Mouse (Mus musculus) stomach, embryonic 15.5 days (tissue): ENCODE results near the gene Exoc6. TPM values are rescaled to one million over a fixed set of nuclear protein-coding genes. Genes with fewer than 3 reads are reported as not detected.

Experiments
- ATAC-seq: fragments of 200-750 bp; cut with Nextera tagmentation; 2 replicates; pipeline ENCODE4 v1.8.0; 2017; ENCODE audit warnings: low read depth, moderate number of reproducible peaks, moderate TSS enrichment; ENCODE audit not compliant: insufficient read depth, low FRiP score
- H3K27ac ChIP-seq: fragments of 300-500 bp; sonication (generic); 2 replicates; pipeline ENCODE4 v1.5.1; 2015; ENCODE audit warnings: mild to moderate bottlenecking, inconsistent platforms
- H3K27me3 ChIP-seq: fragments of 300-500 bp; sonication (generic); replicated peaks from 2 replicates; pipeline ENCODE4 v1.6.1; 2015; ENCODE audit warnings: inconsistent platforms
- H3K36me3 ChIP-seq: fragments of 300-500 bp; sonication (generic); 2 replicates; pipeline ENCODE4 v1.6.1; 2015; ENCODE audit warnings: inconsistent platforms
- H3K4me1 ChIP-seq: fragments of 300-500 bp; sonication (generic); 2 replicates; pipeline ENCODE4 v1.6.1; 2015; ENCODE audit warnings: inconsistent platforms
- H3K4me2 ChIP-seq: fragments of 300-500 bp; sonication (generic); 2 replicates; pipeline ENCODE4 v1.6.1; 2015; ENCODE audit warnings: mild to moderate bottlenecking, inconsistent platforms
- H3K4me3 ChIP-seq: fragments of 300-500 bp; sonication (generic); replicated peaks from 2 replicates; pipeline ENCODE4 v1.5.1; 2015; ENCODE audit warnings: inconsistent platforms
- H3K9ac ChIP-seq: fragments of 300-500 bp; sonication (generic); 2 replicates; pipeline ENCODE4 v1.6.1; 2015; ENCODE audit warnings: inconsistent platforms
- H3K9me3 ChIP-seq: fragments of 300-500 bp; sonication (generic); 2 replicates; pipeline ENCODE4 v1.6.1; 2016; ENCODE audit warnings: inconsistent platforms
- WGBS: fragments of 180-500 bp; shearing (Covaris S2); methylation state at CpG from one replicate; pipeline ENCODE4 v1.1.7; 2015; 5-methylcytosine and 5-hydroxymethylcytosine counted together
- polyA plus RNA-seq: library from polyadenylated mRNA; unstranded; fragments of >200 nt; fragmentation: Nextera tagmentation; extraction: Ambion mirVana; gene quantifications from 2 replicates; pipeline ENCODE4 v1.2.1, GENCODE M21; 2015

The Exoc6 gene
- polyA plus RNA-seq, 1 experiment from 2014 or later = 14.9 TPM

DNA sequence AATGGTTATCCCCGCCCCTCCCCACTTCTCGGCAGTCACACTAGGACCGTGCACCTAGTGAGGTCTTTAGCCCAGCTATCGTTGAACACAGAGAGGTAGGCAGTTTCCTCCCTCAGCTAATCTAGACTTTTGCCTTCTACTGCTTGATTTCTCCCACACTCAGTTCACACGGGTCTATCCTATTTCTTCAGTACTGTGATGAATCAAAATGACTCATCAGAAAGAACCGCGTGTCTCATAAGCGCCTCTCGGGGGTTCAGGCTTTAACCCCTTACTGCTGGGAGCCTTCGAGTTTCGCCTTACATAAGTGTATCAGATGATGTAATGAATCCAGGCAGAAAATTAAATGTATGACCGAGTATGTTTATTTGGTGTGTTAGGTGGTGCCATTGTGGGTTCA lies 123.2 kb downstream of the Exoc6 start:
- no peak overlapping the region for H3K27ac ChIP-seq
- H3K9ac ChIP-seq = no peak overlapping the region
- H3K36me3 ChIP-seq = no peaks in the 10 kb centered on the region
- no peaks in the 10 kb centered on the region for H3K27me3 ChIP-seq
- no peak overlapping the region for H3K4me3 ChIP-seq
- no peaks in the 10 kb centered on the region for H3K9me3 ChIP-seq
- H3K4me1 ChIP-seq = no peaks in the 10 kb centered on the region
- 48% methylated on average over 12 of the region's 12 CpGs for WGBS
- no peak overlapping the region for H3K4me2 ChIP-seq
- no peak for ATAC-seq

DNA sequence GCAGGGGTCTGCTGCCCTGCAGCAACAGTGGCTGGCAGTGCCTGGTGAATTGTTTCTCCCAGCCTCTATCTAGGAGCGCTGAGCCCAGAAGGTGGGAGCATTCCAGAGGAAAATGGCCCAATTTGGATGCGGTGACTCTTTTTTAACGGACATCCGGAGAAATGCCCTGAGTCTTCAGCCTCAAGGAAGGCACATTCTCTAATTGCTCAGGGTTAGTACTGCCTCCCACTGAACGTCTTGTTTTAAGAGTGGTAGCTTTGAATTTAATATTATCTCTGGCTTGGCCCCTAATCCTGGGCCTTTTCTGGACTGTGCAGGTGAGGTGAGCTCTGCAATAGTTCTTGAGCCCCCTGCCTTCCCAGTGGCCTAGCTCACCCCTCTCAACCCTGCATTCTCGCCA lies 135.1 kb downstream of the Exoc6 start, which contains the start of gene Cyp26c1:
Cyp26c1 (plus strand) TSS at position 301 of the 400 bp plus-strand sequence.
- no peak within 1 kb of the TSS for H3K9ac ChIP-seq
- H3K27ac ChIP-seq = no peak within 1 kb of the TSS
- no peaks in the 10 kb centered on the region for H3K9me3 ChIP-seq
- H3K4me3 ChIP-seq = no peak within 1 kb of the TSS
- H3K4me1 ChIP-seq = peaks cover 15% of the 10 kb centered on the region
- WGBS = 30% methylated on average over 6 of the region's 6 CpGs
- H3K36me3 ChIP-seq = no peaks in the 10 kb centered on the region
- H3K27me3 ChIP-seq = peaks cover 67% of the 10 kb centered on the region
- H3K4me2 ChIP-seq = no peak within 1 kb of the TSS
- no peak for ATAC-seq

DNA sequence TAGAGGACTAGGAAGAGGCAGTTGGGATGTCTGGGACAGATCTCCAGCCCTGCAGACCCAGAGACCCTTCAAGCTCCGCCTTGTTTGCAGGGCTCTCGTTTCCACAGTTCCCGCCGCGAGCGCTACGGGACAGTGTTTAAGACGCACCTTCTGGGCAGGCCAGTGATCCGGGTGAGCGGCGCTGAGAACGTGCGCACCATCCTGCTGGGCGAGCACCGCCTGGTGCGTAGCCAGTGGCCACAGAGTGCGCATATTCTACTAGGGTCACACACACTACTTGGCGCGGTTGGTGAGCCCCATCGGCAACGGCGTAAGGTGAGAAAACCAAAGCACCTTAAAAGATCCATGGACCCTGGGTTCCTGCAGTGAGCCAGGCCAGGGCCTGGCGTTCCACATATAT lies 136.1 kb downstream of the Exoc6 start:
- Histone ChIP-seq H3K9ac (no peak overlapping the region), H3K36me3 (no peaks in the 10 kb centered on the region), H3K9me3 (no peaks in the 10 kb centered on the region), H3K4me1 (peaks cover 15% of the 10 kb centered on the region), H3K4me3 (no peak overlapping the region), H3K27ac (no peak overlapping the region), H3K4me2 (no peak overlapping the region), H3K27me3 (peaks cover 75% of the 10 kb centered on the region)
- WGBS = 13% methylated on average over 23 of the region's 23 CpGs
- ATAC-seq = no peak

DNA sequence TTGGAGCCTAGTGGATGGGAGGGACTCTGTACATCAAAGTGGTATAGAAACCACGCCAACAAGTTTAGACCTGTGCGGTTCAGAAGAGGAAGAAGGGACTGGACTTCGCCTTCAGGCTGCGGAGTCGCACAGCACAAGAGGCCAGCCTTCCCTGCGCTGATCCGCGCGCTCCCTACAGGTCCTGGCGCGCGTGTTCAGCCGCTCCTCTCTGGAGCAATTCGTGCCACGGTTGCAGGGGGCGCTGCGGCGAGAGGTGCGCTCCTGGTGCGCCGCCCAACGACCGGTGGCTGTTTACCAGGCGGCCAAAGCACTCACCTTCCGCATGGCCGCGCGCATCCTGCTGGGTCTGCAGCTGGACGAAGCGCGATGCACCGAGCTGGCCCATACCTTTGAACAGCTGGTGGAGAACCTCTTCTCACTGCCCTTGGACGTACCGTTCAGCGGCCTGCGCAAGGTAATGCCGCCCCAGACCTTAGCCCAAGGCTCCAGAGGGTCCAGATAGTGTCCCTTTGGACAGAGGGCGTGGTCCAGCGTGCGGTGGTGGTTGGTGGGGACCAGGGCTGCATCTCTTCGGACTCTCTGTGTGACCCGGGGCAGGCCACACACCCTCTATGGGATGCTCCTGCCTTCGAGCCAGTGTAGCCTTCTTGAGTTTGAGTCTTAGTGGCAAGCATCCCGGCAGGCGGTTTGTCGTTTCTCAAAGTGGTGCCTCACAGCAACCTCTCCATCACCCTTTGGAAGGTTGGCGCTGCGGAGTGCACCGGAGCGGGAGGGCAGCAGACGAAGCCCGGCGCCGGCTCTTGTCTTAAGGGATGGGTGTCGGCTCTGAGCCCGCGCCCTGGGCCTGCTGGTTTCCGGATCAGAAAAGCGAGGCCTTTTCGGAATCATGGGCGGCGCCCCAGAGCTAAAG lies 137.0 kb downstream of the Exoc6 start:
- H3K27me3 ChIP-seq = peaks cover 84% of the 10 kb centered on the region
- 10% methylated on average over 62 of the region's 62 CpGs for WGBS
- H3K27ac ChIP-seq = no peak overlapping the region
- no peaks in the 10 kb centered on the region for H3K36me3 ChIP-seq
- H3K4me2 ChIP-seq = peak overlapping the region; percentile 35
- no peak overlapping the region for H3K9ac ChIP-seq
- H3K4me3 ChIP-seq = no peak overlapping the region
- ATAC-seq = no peak
- H3K9me3 ChIP-seq = no peaks in the 10 kb centered on the region
- peaks cover 15% of the 10 kb centered on the region for H3K4me1 ChIP-seq

DNA sequence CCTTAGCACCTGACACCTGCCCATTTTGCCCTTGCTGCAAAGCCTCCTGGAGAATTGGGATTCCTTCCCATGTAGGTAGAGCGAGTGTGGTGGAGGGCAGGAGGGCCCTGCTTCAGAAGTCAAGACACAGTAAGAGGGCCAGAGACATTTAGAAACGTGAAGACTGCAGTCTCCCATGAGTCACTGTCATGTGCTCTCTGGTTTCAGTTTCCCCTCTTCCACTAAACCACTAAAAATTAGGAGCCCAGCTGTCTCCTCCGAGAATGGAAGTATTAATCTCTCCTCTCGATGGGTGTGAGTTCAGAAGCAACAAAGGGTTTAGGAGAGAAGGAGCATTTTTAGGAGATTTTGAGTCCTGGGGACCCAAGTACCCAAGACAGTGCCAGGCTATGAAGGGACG lies 139.3 kb downstream of the Exoc6 start:
- H3K4me3 ChIP-seq = no peak overlapping the region
- peaks cover 99% of the 10 kb centered on the region for H3K27me3 ChIP-seq
- no peak overlapping the region for H3K9ac ChIP-seq
- 42% methylated on average over 5 of the region's 5 CpGs for WGBS
- no peak for ATAC-seq
- no peak overlapping the region for H3K4me2 ChIP-seq
- H3K4me1 ChIP-seq = peaks cover 20% of the 10 kb centered on the region
- no peaks in the 10 kb centered on the region for H3K36me3 ChIP-seq
- H3K27ac ChIP-seq = no peak overlapping the region
- no peaks in the 10 kb centered on the region for H3K9me3 ChIP-seq

DNA sequence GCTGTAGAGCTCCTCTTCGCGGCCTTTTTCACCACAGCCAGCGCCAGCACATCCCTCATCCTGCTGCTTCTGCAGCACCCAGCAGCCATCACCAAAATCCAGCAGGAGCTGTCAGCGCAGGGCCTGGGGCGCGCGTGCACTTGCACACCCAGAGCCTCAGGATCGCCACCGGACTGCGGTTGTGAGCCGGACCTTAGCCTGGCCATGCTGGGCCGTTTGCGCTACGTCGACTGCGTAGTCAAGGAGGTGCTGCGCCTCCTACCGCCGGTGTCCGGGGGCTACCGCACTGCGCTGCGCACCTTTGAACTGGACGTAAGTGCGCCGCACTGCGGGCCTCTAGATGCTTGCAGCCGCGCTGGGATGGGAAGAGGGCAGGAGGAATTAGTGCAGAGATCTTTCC lies 140.5 kb downstream of the Exoc6 start:
- no peak overlapping the region for H3K9ac ChIP-seq
- H3K9me3 ChIP-seq = no peaks in the 10 kb centered on the region
- H3K27ac ChIP-seq = no peak overlapping the region
- H3K36me3 ChIP-seq = no peaks in the 10 kb centered on the region
- H3K4me2 ChIP-seq = peak overlapping the region; percentile 34
- no peak for ATAC-seq
- no peak overlapping the region for H3K4me3 ChIP-seq
- H3K4me1 ChIP-seq = peaks cover 20% of the 10 kb centered on the region
- H3K27me3 ChIP-seq = peaks cover 98% of the 10 kb centered on the region
- WGBS = 9% methylated on average over 29 of the region's 29 CpGs

DNA sequence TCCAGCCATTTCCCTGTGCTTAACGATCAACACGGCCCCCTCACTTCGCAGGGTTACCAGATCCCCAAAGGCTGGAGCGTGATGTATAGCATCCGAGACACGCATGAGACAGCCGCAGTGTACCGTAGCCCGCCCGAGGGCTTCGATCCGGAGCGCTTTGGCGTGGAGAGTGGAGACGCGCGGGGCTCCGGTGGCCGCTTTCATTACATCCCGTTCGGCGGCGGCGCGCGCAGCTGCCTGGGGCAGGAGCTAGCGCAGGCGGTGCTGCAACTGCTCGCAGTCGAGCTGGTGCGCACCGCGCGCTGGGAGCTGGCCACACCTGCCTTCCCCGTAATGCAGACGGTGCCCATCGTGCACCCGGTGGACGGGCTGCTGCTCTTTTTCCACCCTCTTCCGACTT lies 142.7 kb downstream of the Exoc6 start:
- Histone ChIP-seq H3K4me2 (peak overlapping the region; percentile 73), H3K9ac (no peak overlapping the region)

DNA sequence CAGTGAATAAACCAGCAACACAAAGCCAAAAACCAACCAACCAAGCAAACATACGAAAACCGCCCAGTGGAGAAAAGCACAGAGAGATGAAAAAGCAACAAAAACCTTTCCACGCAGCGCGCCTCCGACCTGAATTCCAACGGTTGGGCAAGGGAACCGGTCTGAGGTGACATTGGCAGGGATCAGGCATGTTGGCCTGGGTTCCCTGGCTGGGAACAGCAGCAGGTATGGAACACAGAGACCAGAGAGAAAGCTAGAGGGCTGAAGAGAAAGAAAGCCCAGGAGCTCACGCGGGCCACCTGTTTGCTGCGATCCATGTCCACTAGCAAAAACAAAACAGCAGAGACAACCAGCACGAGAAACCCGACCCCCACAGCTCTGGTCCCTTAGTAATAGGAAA lies 144.9 kb downstream of the Exoc6 start:
- H3K27ac ChIP-seq = no peak overlapping the region
- no peak overlapping the region for H3K9ac ChIP-seq
- no peaks in the 10 kb centered on the region for H3K36me3 ChIP-seq
- H3K9me3 ChIP-seq = no peaks in the 10 kb centered on the region
- no peak overlapping the region for H3K4me3 ChIP-seq
- WGBS = 45% methylated on average over 13 of the region's 13 CpGs
- peaks cover 22% of the 10 kb centered on the region for H3K4me1 ChIP-seq
- no peak overlapping the region for H3K4me2 ChIP-seq
- peaks cover 99% of the 10 kb centered on the region for H3K27me3 ChIP-seq
- no peak for ATAC-seq

More for the DNA sequence above, 142.7 kb downstream of the Exoc6 start:
- WGBS = under 1% methylated on average over 40 of the region's 40 CpGs
- Histone ChIP-seq H3K4me3 (peak overlapping the region; percentile 37), H3K36me3 (no peaks in the 10 kb centered on the region), H3K4me1 (peaks cover 12% of the 10 kb centered on the region), H3K27ac (no peak overlapping the region), H3K9me3 (no peaks in the 10 kb centered on the region), H3K27me3 (peaks cover 98% of the 10 kb centered on the region)
- ATAC-seq = peak; percentile 44; the same call in 1 of the 2 replicates

DNA sequence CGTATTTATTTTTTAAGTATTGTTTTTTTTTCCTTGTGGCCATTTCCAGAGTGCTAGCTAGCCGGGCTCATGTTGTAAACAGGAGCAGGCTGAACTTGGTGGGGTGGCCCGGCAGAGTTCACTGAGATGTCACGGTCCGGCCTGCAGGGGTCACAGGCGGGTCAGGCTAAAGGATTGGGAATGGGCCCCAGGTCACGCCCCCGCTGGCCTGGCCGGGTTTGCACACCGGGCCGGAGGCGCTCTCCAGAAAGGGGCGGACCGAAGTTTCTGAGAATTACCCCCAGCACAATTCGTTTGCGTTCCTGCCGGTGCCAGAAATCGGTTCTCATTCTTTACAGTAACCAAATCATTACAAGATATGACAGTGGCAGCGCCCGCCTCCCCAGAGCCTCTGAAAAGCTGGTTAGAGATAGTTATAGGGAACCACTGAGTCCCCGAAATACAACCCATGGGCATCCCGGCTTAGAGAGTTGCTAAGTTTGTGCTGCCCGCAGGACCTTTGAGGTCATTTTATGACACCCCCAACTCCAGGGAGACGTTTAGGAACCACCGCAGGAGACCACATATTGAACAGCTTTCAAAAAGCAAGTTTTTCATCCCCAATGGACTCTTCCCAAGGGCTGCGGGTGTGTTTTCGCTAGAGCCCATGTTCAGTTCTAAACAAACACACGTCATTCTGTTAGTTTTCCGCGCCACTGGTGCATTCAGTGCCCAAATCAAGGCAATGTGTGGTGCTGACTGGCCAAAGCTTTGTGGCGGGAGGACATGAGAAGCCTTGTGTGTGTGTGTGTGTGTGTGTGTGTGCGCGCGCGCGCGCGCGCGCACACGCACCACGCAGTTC lies 145.8 kb downstream of the Exoc6 start:
- Histone ChIP-seq H3K36me3 (no peaks in the 10 kb centered on the region), H3K4me1 (peaks cover 22% of the 10 kb centered on the region), H3K9ac (no peak overlapping the region), H3K27me3 (peaks cover 99% of the 10 kb centered on the region), H3K4me2 (peak overlapping the region; percentile 63), H3K4me3 (no peak overlapping the region; the same call in 1 of the 2 replicates), H3K27ac (no peak overlapping the region), H3K9me3 (no peaks in the 10 kb centered on the region)
- 3% methylated on average over 42 of the region's 42 CpGs for WGBS
- ATAC-seq = no peak

DNA sequence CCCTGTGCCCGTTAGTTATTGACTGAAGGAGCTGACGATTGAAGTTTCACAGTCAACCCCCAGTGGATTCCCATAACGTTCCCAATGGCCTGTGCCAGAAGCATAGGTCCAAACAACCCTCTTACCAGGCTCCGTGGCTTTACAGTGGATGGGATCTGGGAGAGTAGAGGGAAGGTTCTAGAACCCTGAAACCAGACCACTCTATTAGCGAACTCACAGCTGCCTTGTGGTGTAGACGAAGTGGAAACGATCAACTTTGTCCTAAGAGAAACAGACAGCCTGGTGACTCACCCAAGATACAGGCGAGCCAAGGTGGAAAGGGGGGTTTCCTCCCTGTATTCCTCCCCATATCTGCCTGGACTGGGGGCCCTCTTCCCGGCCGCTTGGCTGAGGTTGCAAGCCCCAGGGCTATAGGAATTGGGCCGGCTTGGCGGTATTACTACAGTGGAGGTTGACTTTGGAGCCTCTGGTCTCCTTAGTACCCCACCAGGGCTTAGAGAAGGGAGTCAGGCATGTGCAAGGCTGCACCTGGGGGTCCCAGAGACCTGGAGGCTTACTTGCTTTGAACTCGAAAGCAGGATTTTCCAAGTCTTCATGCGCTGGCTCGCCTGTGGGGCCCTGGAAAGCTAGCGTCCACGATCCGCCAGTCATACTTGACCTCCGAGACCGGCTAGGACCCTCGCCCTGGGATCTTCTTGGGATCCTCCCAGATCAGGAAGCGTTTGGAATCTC lies 146.6 kb downstream of the Exoc6 start:
- H3K4me2 ChIP-seq = peak overlapping the region; percentile 63
- no peak overlapping the region for H3K27ac ChIP-seq
- 4% methylated on average over 22 of the region's 22 CpGs for WGBS
- H3K9me3 ChIP-seq = no peaks in the 10 kb centered on the region
- peaks cover 22% of the 10 kb centered on the region for H3K4me1 ChIP-seq
- H3K9ac ChIP-seq = no peak overlapping the region
- H3K27me3 ChIP-seq = peaks cover 93% of the 10 kb centered on the region
- H3K4me3 ChIP-seq = peak overlapping the region; percentile 36
- H3K36me3 ChIP-seq = no peaks in the 10 kb centered on the region
- no peak for ATAC-seq

DNA sequence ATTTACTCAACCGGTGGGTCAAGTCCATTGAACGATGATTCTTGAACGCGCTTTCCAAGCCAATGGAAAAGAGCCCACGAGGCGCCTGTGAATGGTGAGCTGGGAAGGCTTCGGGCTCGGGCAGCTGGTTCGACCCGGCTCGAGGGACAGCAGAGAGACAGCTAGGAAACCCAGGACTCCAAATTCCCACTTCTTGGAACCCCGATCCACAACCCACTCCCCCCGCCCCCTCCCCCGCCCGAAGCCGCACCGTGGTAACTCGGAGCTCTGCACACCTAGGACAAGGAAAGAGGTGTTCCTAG lies 147.1 kb downstream of the Exoc6 start:
- Histone ChIP-seq H3K4me1 (peaks cover 22% of the 10 kb centered on the region), H3K27me3 (peaks cover 93% of the 10 kb centered on the region), H3K27ac (no peak overlapping the region), H3K9me3 (no peaks in the 10 kb centered on the region), H3K4me2 (peak overlapping the region; percentile 63), H3K4me3 (peak overlapping the region; percentile 36), H3K36me3 (no peaks in the 10 kb centered on the region), H3K9ac (no peak overlapping the region)
- 1% methylated on average over 18 of the region's 18 CpGs for WGBS
- no peak for ATAC-seq
